Mouse (Mus musculus) forebrain, embryonic 13.5 days (tissue): ENCODE measurements around the gene Klf7. TPM values are rescaled to one million over a fixed set of nuclear protein-coding genes. Genes with fewer than 3 reads are reported as not detected.
A peak's percentile ranks its signal among the peaks of the same experiment; 100 is the strongest.

ENCODE experiments used
- ATAC-seq: fragments of 200-750 bp; cut with Nextera tagmentation; 2 replicates; pipeline ENCODE4 v1.8.0; 2017
- H3K27ac ChIP-seq: fragments of 300-500 bp; sonication (generic); 2 replicates; pipeline ENCODE4 v1.5.1; 2015; ENCODE audit warnings: inconsistent platforms, mild to moderate bottlenecking, moderate library complexity
- H3K27me3 ChIP-seq: fragments of 300-500 bp; sonication (generic); 2 replicates; pipeline ENCODE4 v1.6.1; 2015; ENCODE audit warnings: mild to moderate bottlenecking, inconsistent platforms
- H3K36me3 ChIP-seq: fragments of 300-500 bp; sonication (generic); 2 replicates; pipeline ENCODE4 v1.6.1; 2015; ENCODE audit warnings: mild to moderate bottlenecking, inconsistent platforms; ENCODE audit not compliant: poor library complexity, severe bottlenecking
- H3K4me1 ChIP-seq: fragments of 300-500 bp; sonication (generic); 2 replicates; pipeline ENCODE4 v1.6.1; 2015; ENCODE audit warnings: inconsistent platforms
- H3K4me2 ChIP-seq: fragments of 300-500 bp; sonication (generic); 2 replicates; pipeline ENCODE4 v1.6.1; 2015; ENCODE audit warnings: inconsistent platforms, mild to moderate bottlenecking, moderate library complexity
- H3K4me3 ChIP-seq: fragments of 300-500 bp; sonication (generic); 2 replicates; pipeline ENCODE4 v1.5.1; 2015; ENCODE audit warnings: mild to moderate bottlenecking, inconsistent platforms
- H3K9ac ChIP-seq: fragments of 300-500 bp; sonication (generic); 2 replicates; pipeline ENCODE4 v1.6.1; 2015; ENCODE audit warnings: mild to moderate bottlenecking, inconsistent platforms
- H3K9me3 ChIP-seq: fragments of 300-500 bp; sonication (generic); replicated peaks from 2 replicates; pipeline ENCODE4 v1.6.1; 2016; ENCODE audit warnings: inconsistent platforms
- WGBS: fragments of 180-500 bp; shearing (Covaris S2); methylation state at CpG from one replicate; pipeline ENCODE4 v1.1.7; 2015; 5-methylcytosine and 5-hydroxymethylcytosine counted together
- polyA plus RNA-seq: library from polyadenylated mRNA; unstranded; fragments of >200 nt; fragmentation: Nextera tagmentation; extraction: Ambion mirVana; gene quantifications from 2 replicates; pipeline ENCODE4 v1.2.1, GENCODE M21; 2015

The Klf7 gene
- polyA plus RNA-seq, 1 experiment from 2014 or later: 66.4 TPM

- Histone ChIP-seq H3K9ac (no peak overlapping the region), H3K27ac (peak overlapping the region; percentile 60; the same call in 1 of the 2 replicates), H3K4me1 (peaks cover 30% of the 10 kb centered on the region), H3K4me2 (no peak overlapping the region), H3K36me3 (no peaks in the 10 kb centered on the region; the same call in 1 of the 2 replicates), H3K27me3 (no peaks in the 10 kb centered on the region), H3K9me3 (no peaks in the 10 kb centered on the region), H3K4me3 (no peak overlapping the region)
- 81% methylated on average over 4 of the region's 4 CpGs for WGBS
- ATAC-seq: no peak
Observed at GRCm38 (mm10) chr1:64055978-64056377, 66.1 kb downstream of the Klf7 start.

- peak overlapping the region; percentile 60 for H3K27ac ChIP-seq
- no peaks in the 10 kb centered on the region; the same call in 1 of the 2 replicates for H3K36me3 ChIP-seq
- WGBS: 82% methylated on average over 4 of the region's 4 CpGs
- peaks cover 22% of the 10 kb centered on the region for H3K4me1 ChIP-seq
- H3K9me3 ChIP-seq: no peaks in the 10 kb centered on the region
- no peaks in the 10 kb centered on the region for H3K27me3 ChIP-seq
- no peak overlapping the region for H3K4me2 ChIP-seq
- no peak for ATAC-seq
- H3K4me3 ChIP-seq: no peak overlapping the region
- H3K9ac ChIP-seq: no peak overlapping the region
Observed at GRCm38 (mm10) chr1:64055210-64055609, 66.9 kb downstream of the Klf7 start.

DNA sequence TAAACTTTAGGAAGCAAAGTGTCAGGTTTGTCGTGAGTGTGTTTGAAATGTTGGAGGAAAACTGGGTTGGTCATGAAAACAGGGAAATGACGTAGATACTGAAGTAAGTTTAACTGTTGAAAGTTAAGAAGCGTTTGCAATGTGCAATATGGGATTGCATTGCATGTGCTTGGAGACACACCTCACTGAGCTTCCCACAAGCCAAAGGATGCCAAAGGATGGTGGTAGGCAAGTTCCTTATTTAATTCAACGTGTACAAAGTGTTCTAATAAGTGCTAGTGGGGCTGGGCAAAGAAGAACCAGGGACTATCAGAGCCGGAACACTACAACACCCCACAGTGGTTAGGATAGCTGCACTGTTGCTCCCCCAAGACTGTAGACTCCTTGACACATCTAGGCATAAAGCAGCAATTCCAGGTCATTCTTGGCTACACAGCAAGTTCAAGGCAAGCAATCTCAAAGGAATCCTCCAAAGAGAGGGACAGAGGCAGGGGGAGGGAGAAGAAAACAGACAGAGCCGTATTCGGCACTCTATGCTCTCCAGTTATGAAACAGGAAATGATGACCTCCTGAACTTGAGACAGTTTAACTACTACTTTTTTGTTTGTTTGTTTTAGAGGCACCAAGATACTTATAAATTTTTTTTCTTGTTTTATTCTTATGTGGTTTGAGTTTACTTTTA lies 69.9 kb downstream of the Klf7 start:
- Histone ChIP-seq H3K4me1 (peaks cover 16% of the 10 kb centered on the region), H3K36me3 (no peaks in the 10 kb centered on the region), H3K27ac (no peak overlapping the region), H3K9me3 (no peaks in the 10 kb centered on the region), H3K9ac (no peak overlapping the region), H3K4me3 (no peak overlapping the region), H3K4me2 (no peak overlapping the region), H3K27me3 (no peaks in the 10 kb centered on the region)
- no peak for ATAC-seq
- 90% methylated on average over 7 of the region's 7 CpGs for WGBS

DNA sequence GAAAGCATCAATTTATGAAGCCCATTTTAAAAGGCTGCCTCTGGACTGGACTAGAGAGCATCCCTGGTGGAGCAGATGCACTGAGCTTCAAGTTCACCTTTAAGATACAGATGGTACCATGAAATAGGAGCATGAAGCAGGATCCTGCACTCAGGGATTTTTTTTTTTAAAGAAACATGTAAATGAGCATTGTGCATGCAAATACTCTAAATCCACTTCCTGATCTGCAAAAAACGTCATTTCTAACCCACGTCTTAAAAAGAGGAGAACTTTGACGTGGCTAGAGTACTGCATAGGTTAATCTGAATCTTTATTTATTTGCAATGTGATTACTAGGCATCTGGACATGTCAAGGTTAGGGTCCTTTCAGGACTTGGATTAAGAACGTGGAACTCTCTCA lies 73.5 kb downstream of the Klf7 start:
- no peaks in the 10 kb centered on the region for H3K9me3 ChIP-seq
- H3K27me3 ChIP-seq: no peaks in the 10 kb centered on the region
- no peak overlapping the region for H3K4me2 ChIP-seq
- H3K9ac ChIP-seq: no peak overlapping the region
- no peaks in the 10 kb centered on the region for H3K36me3 ChIP-seq
- ATAC-seq: no peak
- peaks cover 23% of the 10 kb centered on the region; the same call in 1 of the 2 replicates for H3K4me1 ChIP-seq
- H3K27ac ChIP-seq: no peak overlapping the region
- WGBS: 84% methylated on average over 4 of the region's 4 CpGs
- H3K4me3 ChIP-seq: no peak overlapping the region

GRCm38 (mm10) chr1:64046802-64047156 lies 75.3 kb downstream of the Klf7 start:
- Histone ChIP-seq H3K9ac (no peak overlapping the region), H3K4me3 (no peak overlapping the region), H3K27me3 (no peaks in the 10 kb centered on the region), H3K4me2 (no peak overlapping the region), H3K36me3 (0 out of 2 replicates have a peak, but pooled peaks cover 6% of the 10 kb centered on the region), H3K4me1 (peaks cover 27% of the 10 kb centered on the region; the same call in 1 of the 2 replicates), H3K27ac (no peak overlapping the region), H3K9me3 (no peaks in the 10 kb centered on the region)
- ATAC-seq: no peak

DNA sequence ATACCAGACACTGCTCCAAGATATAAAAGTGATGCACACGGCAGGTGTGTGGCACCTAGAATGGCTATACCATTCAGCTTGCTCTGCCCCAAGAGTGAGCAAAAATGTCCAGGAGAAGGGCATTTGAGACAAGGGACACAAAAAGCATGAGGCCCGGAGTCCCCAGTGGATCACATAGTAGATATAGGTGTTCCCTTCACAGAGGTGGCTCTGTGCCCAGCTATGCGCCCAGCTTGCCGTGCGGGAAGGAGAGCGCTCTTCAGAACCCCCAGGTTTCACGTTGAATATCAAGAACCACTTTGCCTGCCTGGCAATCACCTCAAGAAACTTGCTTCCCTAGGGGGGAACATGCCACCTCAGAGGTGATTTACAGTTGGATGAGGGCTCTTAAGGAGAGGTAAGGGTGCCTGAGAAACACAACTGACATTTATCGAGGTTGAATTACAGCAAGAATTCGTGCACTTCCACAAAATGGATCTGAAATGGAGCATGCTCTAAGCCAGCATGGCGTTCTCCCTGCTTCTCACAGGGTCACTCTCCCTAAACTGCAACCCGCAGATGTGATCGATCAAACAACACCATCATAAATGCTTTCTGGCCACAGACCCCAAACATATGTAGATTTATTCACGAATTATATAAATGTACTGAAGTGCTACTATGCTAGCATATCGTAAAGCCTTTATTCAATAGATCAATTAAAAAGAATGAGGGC lies 75.8 kb downstream of the Klf7 start:
- Histone ChIP-seq H3K4me1 (peaks cover 27% of the 10 kb centered on the region; the same call in 1 of the 2 replicates), H3K27ac (no peak overlapping the region), H3K4me2 (no peak overlapping the region), H3K4me3 (no peak overlapping the region), H3K36me3 (0 out of 2 replicates have a peak, but pooled peaks cover 7% of the 10 kb centered on the region), H3K9ac (no peak overlapping the region), H3K27me3 (no peaks in the 10 kb centered on the region), H3K9me3 (no peaks in the 10 kb centered on the region)
- 88% methylated on average over 14 of the region's 14 CpGs for WGBS
- ATAC-seq: no peak

DNA sequence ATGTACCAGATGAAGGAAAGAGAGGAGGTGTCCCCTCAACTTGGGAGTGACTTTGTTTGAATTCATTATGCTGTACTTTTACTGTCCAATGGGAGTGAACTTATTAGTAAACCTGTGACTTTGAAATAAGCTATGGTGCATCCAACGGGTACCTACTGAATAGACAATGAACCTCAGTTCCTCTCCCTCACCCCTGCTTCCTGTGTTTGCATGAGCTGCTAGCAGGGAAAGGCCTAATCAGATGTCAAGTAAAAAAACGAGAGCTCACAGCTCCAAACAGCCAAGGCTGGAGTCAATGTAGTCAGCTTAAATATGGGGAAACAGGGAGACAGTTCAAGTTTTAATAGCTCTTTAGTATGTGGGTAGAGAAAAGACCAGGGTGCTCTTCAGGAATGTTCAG lies 77.5 kb downstream of the Klf7 start:
- Histone ChIP-seq H3K4me1 (peaks cover 27% of the 10 kb centered on the region; the same call in 1 of the 2 replicates), H3K4me3 (no peak overlapping the region), H3K36me3 (peaks cover 16% of the 10 kb centered on the region), H3K9ac (no peak overlapping the region), H3K9me3 (no peaks in the 10 kb centered on the region), H3K27ac (no peak overlapping the region), H3K27me3 (no peaks in the 10 kb centered on the region), H3K4me2 (no peak overlapping the region)
- ATAC-seq: no peak
- WGBS: 42% methylated on average over 2 of the region's 2 CpGs

DNA sequence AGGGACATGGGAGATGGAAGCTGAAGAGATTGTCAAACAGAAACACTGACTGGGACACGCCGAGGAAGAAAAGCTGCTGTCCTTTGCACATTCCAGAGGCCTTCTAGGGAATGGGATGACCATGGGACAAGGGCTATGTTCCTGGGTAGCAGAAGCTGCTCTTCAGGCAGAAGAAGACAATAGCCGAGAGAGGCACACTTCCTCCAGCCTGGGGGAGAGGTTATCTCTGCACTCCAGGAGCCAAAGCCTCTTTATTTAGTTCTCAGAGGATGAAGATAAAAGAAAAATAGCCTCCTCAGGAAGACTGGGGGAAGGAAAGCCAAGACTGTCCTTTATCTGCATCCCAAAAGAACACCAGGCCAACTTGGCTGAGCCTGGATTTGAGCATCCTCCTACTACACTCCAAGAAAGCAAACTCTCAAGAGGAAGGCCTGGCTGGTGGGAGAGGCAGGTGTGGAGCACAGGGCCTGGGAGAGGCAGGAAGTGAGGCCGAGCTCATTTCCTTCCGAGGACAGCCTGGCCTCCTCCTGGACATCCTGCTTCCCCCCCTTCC lies 81.2 kb downstream of the Klf7 start:
- 62% methylated on average over 5 of the region's 5 CpGs for WGBS
- Histone ChIP-seq H3K27ac (no peak overlapping the region), H3K4me3 (no peak overlapping the region), H3K27me3 (no peaks in the 10 kb centered on the region), H3K9ac (no peak overlapping the region), H3K4me2 (no peak overlapping the region), H3K36me3 (peaks cover 21% of the 10 kb centered on the region), H3K4me1 (peaks cover 37% of the 10 kb centered on the region), H3K9me3 (no peaks in the 10 kb centered on the region)
- ATAC-seq: no peak

DNA sequence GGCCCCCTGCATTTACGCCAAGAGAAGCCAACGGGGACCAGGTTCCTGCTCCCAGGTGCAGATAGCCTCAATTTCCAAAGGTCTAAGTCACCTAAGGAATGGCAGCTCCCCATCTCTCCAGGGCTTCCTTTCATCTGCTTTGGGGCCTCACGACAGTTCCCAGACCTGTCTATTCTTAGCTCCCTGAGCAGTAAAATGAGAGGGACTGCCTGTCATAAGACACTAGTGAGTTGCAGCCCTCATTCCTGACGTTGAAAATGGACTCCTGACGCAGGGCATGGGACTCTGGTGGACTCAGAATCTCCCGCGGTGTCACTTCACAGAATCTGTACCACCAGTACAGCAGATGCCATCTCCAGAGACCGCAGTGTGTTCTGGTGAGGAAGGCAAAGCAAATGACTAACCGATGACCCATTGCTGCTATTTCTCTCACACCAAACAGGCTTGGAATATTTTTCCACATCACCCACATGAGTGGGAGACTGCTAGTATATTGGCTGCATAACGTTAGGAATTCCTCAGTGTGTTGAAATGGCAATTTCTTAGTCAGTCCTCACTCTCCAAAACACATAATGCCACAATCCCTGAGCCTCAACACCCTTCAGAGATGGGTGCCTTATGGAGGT lies 81.9 kb downstream of the Klf7 start:
- H3K27me3 ChIP-seq: no peaks in the 10 kb centered on the region
- no peak overlapping the region for H3K9ac ChIP-seq
- peaks cover 33% of the 10 kb centered on the region for H3K4me1 ChIP-seq
- no peaks in the 10 kb centered on the region for H3K9me3 ChIP-seq
- 84% methylated on average over 10 of the region's 10 CpGs for WGBS
- H3K4me3 ChIP-seq: no peak overlapping the region
- no peak overlapping the region for H3K27ac ChIP-seq
- no peak overlapping the region for H3K4me2 ChIP-seq
- H3K36me3 ChIP-seq: peaks cover 24% of the 10 kb centered on the region
- ATAC-seq: no peak

GRCm38 (mm10) chr1:64038343-64038742 lies 83.7 kb downstream of the Klf7 start:
- no peak for ATAC-seq
- WGBS: 48% methylated on average over 5 of the region's 5 CpGs
- Histone ChIP-seq H3K36me3 (peaks cover 41% of the 10 kb centered on the region), H3K27me3 (no peaks in the 10 kb centered on the region), H3K27ac (0 out of 2 replicates have a peak overlapping the region, but pooled peaks have one; percentile 32), H3K9me3 (no peaks in the 10 kb centered on the region), H3K4me2 (no peak overlapping the region), H3K4me3 (no peak overlapping the region), H3K4me1 (peaks cover 18% of the 10 kb centered on the region), H3K9ac (no peak overlapping the region)

DNA sequence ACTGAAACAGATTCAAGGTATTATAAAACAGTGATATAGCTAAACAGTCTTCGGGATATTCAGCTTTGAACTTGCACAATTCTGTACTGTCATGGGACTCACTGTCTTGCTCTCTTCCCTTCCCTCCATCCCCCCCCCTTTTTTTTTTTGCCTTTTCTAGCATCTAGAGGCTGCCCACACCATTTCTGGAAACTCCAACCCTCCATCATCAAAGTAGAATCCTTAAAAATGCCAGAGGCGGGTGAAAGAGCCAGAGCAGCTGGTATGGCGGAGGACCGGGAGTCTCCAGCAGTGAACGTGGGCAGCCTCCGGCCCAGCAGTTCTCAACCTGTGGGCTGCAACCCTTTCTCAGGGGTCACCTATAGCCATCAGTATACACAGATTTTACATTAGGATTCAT lies 84.3 kb downstream of the Klf7 start:
- Histone ChIP-seq H3K4me2 (no peak overlapping the region), H3K27me3 (no peaks in the 10 kb centered on the region), H3K36me3 (peaks cover 41% of the 10 kb centered on the region), H3K4me3 (no peak overlapping the region), H3K27ac (no peak overlapping the region), H3K9ac (no peak overlapping the region), H3K4me1 (peaks cover 15% of the 10 kb centered on the region), H3K9me3 (no peaks in the 10 kb centered on the region)
- WGBS: 83% methylated on average over 6 of the region's 6 CpGs
- ATAC-seq: no peak

DNA sequence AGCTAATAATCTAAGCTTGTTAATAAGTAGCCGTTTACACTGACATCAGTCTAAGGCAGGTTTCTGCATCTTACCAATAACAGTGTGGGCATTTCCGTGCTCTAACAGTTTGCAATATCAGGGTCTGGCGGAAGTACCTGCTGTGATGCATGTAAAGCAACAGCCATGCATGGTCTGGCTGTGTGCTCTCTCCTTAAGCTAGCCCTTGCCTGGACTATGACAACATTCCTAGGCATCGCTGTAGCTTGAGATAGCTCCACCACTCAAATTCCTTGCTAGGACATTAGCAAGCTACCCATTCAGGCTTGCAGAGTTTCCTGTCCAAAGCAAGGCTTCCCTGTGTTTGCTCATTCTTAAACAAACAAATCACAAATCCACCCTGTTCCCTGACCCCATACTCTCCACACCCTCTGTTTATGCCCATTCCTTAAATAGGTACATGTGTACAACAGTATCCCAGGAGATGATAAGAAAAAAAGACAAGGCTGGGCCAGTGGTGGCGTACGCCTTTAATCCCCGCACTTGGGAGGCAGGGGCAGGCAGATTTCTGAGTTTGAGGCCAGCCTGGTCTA lies 85.1 kb downstream of the Klf7 start:
- peaks cover 37% of the 10 kb centered on the region for H3K36me3 ChIP-seq
- peaks cover 15% of the 10 kb centered on the region for H3K4me1 ChIP-seq
- no peak for ATAC-seq
- no peak overlapping the region for H3K4me3 ChIP-seq
- no peaks in the 10 kb centered on the region for H3K9me3 ChIP-seq
- H3K4me2 ChIP-seq: no peak overlapping the region
- no peak overlapping the region for H3K27ac ChIP-seq
- no peaks in the 10 kb centered on the region for H3K27me3 ChIP-seq
- WGBS: 90% methylated on average over 7 of the region's 7 CpGs
- H3K9ac ChIP-seq: no peak overlapping the region
